Mouse (Mus musculus): Measurements from ENCODE around the gene Stom. TPM values are rescaled to one million over a fixed set of nuclear protein-coding genes. Genes with fewer than 3 reads are reported as not detected.
A peak's percentile ranks its signal among the peaks of the same experiment; 100 is the strongest.

The Stom gene
- total RNA-seq, 2 experiments from 2014 or later = 18.4 to 20.7 TPM

DNA sequence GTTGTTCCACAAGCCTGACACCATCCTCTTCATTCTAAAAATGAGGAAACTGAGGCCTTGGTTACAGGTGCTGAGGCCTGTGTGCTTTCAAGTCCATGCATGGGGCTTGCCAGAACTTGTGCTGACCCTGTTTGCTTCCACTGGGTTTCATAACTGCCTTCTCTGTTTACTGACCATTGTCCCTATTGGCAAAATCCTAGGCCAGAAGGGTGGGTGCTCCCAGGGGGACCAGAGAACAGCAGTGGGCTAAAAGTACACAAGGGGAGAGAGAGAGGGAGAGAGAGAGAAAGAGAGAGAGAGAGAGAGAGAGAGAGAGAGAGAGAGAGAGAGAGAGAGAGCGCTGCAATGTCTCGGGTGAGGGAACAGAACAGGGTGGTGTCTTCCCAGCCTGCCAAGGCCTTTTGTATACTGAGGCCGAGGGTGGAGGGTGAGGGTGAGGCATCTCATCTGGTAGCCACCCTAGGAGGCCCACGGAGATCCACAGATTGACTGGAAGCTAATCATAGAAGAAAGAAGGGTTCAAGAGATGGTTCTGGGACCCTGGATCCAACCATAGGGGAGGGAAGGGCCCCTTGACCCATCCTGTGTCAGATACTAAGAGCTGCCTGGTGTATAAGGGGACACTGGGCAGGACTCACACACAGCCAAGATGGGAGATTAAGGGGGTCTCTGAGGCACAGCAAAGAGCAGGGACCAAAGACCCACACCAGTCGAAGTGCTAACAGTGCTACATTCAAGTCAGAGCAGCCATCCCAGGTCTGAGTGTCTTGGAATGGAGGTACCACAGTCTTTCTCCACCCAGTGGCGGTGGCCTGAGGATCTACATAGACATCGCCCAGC, 58.2 kb downstream of the Stom start:
- DNase-seq = peak; percentile 65 to 75
- intact Hi-C loops (cut with DNase I) = no loop called here

DNA sequence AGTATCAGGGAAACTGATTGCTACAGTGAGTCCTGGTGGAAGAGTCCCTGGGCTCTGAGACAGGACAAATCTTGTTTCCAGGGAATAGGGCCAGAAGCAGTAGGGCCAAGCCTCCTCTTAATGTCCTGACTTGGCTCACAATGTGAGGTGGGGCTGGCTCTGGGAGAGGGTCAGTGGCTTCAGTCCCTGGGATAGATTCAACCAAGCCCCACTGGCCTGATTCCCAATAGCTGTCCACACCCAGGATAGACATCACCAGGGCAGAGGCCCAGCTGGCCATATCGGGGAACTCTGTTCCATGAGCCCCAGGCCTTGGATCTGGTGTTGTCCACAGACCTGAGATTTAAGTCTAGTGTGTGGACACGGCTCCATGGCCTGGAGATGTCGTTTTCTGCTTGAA, 59.1 kb downstream of the Stom start:
- intact Hi-C loops (cut with DNase I) = no loop called here
- DNase-seq = peak; percentile 86 to 93

GRCm38 (mm10) chr2:35273536-35273935, 63.2 kb downstream of the Stom start:
- intact Hi-C loops (cut with DNase I) = no loop called here

DNA sequence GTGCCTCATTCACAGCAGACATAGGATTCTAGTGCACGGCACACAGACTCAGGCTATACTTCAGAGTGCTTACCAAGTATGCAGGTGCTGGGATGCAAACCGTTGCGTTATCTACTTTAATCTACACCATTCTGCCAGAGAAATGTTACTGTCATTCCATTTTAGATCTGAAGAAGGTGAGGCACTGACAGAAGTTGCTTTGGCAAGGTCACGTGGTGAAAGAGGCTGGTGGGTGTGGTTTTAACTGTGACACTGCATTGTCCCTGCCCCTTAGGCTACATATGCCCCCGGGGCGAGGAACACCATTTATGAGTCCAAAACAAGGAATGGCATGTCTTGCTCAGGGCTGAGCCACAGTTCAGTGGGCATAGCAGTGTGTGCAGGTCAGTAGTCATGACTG, 63.9 kb downstream of the Stom start:
- DNase-seq = peak in 1 of 2 experiments; percentile 2
- intact Hi-C loops (cut with DNase I) = no loop called here

More at GRCm38 (mm10) chr2:35273536-35273935, 63.2 kb downstream of the Stom start:
- peak; percentile 64 to 70 for DNase-seq

- intact Hi-C loops (cut with DNase I) = loop anchor here (2.0 kb wide), 1 partner anchor 57 kb away; no protein-coding TSS in a partner anchor
- DNase-seq = no peak
Observed at GRCm38 (mm10) chr2:35271817-35272216, 65.0 kb downstream of the Stom start.

DNA sequence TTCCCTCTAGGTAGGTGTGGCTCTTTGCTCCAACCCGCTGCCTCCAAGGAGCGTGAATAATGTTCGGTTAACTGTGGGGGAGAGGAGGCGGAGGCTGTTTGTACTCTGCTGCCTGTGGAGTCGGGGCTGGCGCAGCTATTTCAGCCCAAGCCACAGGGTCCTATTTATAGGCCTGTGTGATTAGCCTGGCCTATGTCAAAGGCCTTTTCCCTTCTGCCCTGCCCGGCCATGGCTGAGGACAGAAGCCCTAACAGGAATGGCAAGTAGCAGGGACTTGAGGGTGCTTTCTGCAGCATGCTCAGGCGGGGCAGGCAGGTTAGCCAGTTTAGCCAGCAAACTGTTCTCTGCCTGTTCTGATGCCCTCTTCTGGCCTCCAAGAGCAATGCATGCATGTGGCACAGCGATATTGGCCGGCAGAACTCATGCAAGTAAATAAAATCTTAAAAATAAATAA, 66.2 kb downstream of the Stom start:
- intact Hi-C loops (cut with DNase I) = loop anchor here (2.0 kb wide), 1 partner anchor 56 kb away; no protein-coding TSS in a partner anchor
- DNase-seq = no peak

- no peak for DNase-seq
- intact Hi-C loops (cut with DNase I) = loop anchor here (2.0 kb wide), 1 partner anchor 55 kb away; no protein-coding TSS in a partner anchor
Observed at GRCm38 (mm10) chr2:35269716-35270260, 67.0 kb downstream of the Stom start.

GRCm38 (mm10) chr2:35269136-35269535, 67.6 kb downstream of the Stom start:
- intact Hi-C loops (cut with DNase I) = no loop called here
- DNase-seq = no peak

GRCm38 (mm10) chr2:35267876-35268566, 68.8 kb downstream of the Stom start:
- intact Hi-C loops (cut with DNase I) = no loop called here
- no peak for DNase-seq

DNA sequence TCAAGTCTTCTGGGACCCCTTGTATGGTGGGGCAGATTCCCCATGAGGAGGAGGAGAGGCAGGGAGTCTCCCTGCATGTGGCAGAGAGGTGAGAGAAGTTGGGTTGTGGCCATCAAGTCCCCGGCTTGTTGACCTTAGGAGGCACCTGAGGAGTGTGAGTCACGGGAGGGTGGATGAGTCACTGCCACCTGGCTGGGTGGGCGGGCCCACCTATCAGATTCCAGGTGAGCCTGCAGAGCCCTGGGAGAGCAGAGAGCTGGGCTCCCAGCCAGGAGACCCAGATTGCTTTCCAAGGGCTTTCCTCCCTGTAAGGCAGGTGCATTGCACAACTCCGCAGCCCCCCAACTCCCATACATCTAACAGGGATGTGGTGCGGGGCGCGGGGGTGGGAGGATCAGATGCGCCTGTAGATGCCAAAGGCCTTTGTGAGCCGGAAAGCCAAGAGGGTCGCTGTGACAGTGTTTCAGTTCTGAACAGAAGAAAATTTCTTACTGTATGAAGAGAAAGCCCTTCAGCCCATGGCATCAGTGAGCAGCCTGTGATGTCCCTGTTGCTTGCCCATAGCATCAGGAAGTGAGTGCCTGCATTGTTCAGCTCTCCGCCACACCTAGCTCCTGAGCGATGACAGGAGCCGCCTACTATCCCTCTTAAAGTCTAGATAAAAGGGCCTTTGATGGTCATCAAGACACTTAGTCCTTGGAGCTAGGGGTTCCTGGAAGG, 69.5 kb downstream of the Stom start:
- intact Hi-C loops (cut with DNase I) = no loop called here
- DNase-seq = no peak

DNA sequence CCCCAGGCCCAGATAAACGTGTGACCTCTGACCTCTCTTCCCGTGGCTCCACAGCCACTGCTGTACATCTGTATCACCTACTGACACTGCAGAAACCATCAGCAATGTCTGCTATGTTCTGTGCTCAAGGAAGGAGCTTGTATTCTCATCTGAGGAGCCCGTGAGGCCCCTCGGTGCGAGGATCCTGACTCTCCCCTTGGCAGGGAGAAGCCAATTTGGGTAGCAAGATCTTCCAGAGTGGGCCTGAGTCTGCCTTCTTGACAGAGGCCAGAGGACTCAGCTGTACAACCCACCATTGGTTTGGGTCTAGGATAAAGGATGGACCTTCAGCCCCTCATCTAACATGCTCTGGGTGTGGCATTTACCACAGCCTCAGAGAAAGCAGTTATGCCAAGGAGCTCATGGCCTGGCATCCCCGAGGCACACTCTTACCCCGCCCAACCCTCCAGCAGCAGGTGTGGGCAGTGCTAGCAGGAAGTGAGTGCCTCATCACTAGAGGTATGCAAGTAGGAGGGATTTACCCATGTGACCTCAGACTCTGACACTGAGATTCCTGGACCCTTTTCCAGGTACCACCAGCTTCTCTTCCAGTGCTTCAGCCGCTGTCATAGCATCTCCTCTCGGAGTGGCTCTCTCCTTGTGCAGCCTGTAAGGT, 70.4 kb downstream of the Stom start:
- no peak for DNase-seq
- intact Hi-C loops (cut with DNase I) = no loop called here

DNA sequence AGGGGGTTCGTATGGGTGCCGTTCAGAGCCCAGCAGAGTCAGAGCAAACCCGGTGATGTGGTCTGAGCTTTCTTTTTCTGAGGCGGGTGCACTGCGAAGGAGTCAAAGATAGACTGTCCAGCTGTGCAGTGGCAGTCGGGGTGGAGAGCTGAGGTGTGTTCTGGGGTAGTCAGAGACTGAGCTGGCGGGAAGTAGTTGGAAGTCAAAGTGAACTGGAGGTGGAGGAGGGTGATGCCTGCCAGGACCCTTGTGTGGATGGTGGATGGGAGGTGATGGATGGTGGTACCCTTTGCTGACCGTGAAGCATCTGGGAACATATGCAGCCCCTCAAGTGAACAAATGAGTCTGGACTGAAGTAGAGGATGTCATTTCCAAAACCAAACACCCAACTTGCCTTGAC, 71.0 kb downstream of the Stom start:
- intact Hi-C loops (cut with DNase I) = no loop called here
- DNase-seq = no peak

GRCm38 (mm10) chr2:35265296-35265695, 71.5 kb downstream of the Stom start:
- peak in 1 of 2 experiments; percentile 58 for DNase-seq
- intact Hi-C loops (cut with DNase I) = no loop called here

GRCm38 (mm10) chr2:35264095-35264494, 72.7 kb downstream of the Stom start:
- DNase-seq = no peak
- intact Hi-C loops (cut with DNase I) = no loop called here

Other genes starting within 250 kb of the Stom start
- under 1 TPM in 1 of 2 experiments, not detected in 1; 0.15 TPM for gene AI182371, start 235.4 kb downstream of the Stom start, total RNA-seq (2021)
- gene Cntrl, start 227.5 kb downstream of the Stom start, total RNA-seq (2021) = 1 to 10 TPM; 5.1 to 7.3 TPM
- 10 to 100 TPM; 65.4 to 81.3 TPM for gene Rab14, start 135.9 kb downstream of the Stom start, total RNA-seq (2021)
- 100 to 1,000 TPM; 396 to 415 TPM for gene Gsn, start 80.6 kb downstream of the Stom start, total RNA-seq (2021)
- not detected for gene 4930568D16Rik, start 30.8 kb upstream of the Stom start, total RNA-seq (2021)
- gene 4930402F06Rik, start 60.2 kb upstream of the Stom start, total RNA-seq (2021) = not detected
- gene Ggta1, start 126.3 kb upstream of the Stom start, total RNA-seq (2021) = 1 to 10 TPM; 5.9 to 8.8 TPM
- gene Dab2ip, start 221.3 kb upstream of the Stom start, total RNA-seq (2021) = 10 to 100 TPM; 37.6 to 46.5 TPM